Mouse (Mus musculus) small intestine, adult 2 months (tissue): ENCODE measurements at regions not wholly inside any gene's neighbourhood (a gene's known extent, or its start where the extent isn't known, plus 50 kb on each side); places are given as distances from the start of the nearest gene placed in this dataset.

Experiments used
- CTCF ChIP-seq: fragments of 200-500 bp; IDR thresholded peaks from 2 replicates; pipeline ENCODE4 v1.5.1; 2012; ENCODE audit warnings: low read depth, mild to moderate bottlenecking, control low read depth, inconsistent platforms, low read length, moderate library complexity, mixed read lengths; ENCODE audit not compliant: insufficient replicate concordance, insufficient read length; ENCODE audit errors: extremely low read depth
- POLR2A ChIP-seq: fragments of 200-500 bp; IDR thresholded peaks from 2 replicates; pipeline ENCODE4 v1.6.1; 2012; ENCODE audit warnings: low read depth, mild to moderate bottlenecking, control low read depth, inconsistent platforms, low read length, moderate library complexity

- no peak for TF ChIP-seq POLR2A
- no peak for TF ChIP-seq CTCF
Observed at GRCm38 (mm10) chr3:133679891-133680290, 135.0 kb upstream of the Tet2 start.
